Mouse (Mus musculus) heart, embryonic 10.5 days (tissue): ENCODE data around the gene Rab22a. TPM values are rescaled to one million over a fixed set of nuclear protein-coding genes. Genes with fewer than 3 reads are reported as not detected.

Experiments
- DNase-seq: peaks from one replicate; pipeline ENCODE4 v3.0.0-alpha.2; 2017; ENCODE audit warnings: low spot score
- H3K27ac ChIP-seq: fragments of 300-500 bp; sonication (generic); 2 replicates; pipeline ENCODE4 v1.5.1; 2016; ENCODE audit warnings: mild to moderate bottlenecking
- H3K27me3 ChIP-seq: fragments of 300-500 bp; sonication (generic); 2 replicates; pipeline ENCODE4 v1.6.1; 2016; ENCODE audit warnings: mild to moderate bottlenecking; ENCODE audit not compliant: poor library complexity, insufficient read depth, severe bottlenecking
- H3K36me3 ChIP-seq: fragments of 300-500 bp; sonication (generic); 2 replicates; pipeline ENCODE4 v1.6.1; 2016; ENCODE audit warnings: mild to moderate bottlenecking, moderate library complexity
- H3K4me1 ChIP-seq: fragments of 300-500 bp; sonication (generic); 2 replicates; pipeline ENCODE4 v1.6.1; 2016; ENCODE audit warnings: mild to moderate bottlenecking
- H3K4me3 ChIP-seq: fragments of 300-500 bp; sonication (generic); 2 replicates; pipeline ENCODE4 v1.5.1; 2016; ENCODE audit warnings: mild to moderate bottlenecking, moderate library complexity
- H3K9me3 ChIP-seq: fragments of 300-500 bp; sonication (generic); 2 replicates; pipeline ENCODE4 v1.6.1; 2016; ENCODE audit warnings: mild to moderate bottlenecking, moderate library complexity
- WGBS: fragments of 180-500 bp; shearing (Covaris S2); methylation state at CpG from one replicate; pipeline ENCODE4 v1.1.7; 2016; 5-methylcytosine and 5-hydroxymethylcytosine counted together
- microRNA-seq: library from miRNA; unstranded; fragments of <30 nt; microRNA quantifications from one replicate; pipeline ENCODE4, GENCODE M21; 2017
- polyA plus RNA-seq: library from polyadenylated mRNA; unstranded; fragments of >200 nt; fragmentation: Nextera tagmentation; extraction: Ambion mirVana; gene quantifications from 2 replicates; pipeline ENCODE4 v1.2.1, GENCODE M21; 2016

Gene Rab22a
- polyA plus RNA-seq, 1 experiment from 2014 or later, result 33.9 TPM

DNA sequence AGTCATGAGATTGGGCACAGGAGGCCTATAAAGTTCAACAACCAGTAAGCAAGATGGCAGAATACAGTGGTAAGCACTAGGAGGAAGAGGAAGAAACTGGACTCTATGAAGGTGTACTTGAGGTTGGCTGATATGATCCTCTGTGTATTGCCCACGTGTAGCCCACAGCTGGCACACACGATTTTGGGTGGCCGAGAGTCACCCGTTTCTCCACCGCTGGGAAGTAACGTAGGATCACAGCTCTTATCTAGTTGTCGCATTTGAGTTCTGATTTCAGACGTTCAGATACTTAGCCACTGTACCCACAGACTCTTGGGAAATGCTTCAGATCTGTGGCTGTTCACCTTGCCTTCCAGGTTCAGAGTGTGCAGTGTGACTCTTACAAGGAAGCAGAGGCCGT is 78.7 kb downstream of the Rab22a start:
- peaks cover 12% of the 10 kb centered on the region; the same call in 1 of the 2 replicates for H3K36me3 ChIP-seq
- no peak for DNase-seq
- peak overlapping the region; percentile 93 for H3K4me3 ChIP-seq
- peak overlapping the region; percentile 97 for H3K27ac ChIP-seq
- H3K9me3 ChIP-seq, result no peaks in the 10 kb centered on the region
- H3K27me3 ChIP-seq, result no peaks in the 10 kb centered on the region
- 70% methylated on average over 9 of the region's 9 CpGs for WGBS
- H3K4me1 ChIP-seq, result peaks cover 16% of the 10 kb centered on the region

DNA sequence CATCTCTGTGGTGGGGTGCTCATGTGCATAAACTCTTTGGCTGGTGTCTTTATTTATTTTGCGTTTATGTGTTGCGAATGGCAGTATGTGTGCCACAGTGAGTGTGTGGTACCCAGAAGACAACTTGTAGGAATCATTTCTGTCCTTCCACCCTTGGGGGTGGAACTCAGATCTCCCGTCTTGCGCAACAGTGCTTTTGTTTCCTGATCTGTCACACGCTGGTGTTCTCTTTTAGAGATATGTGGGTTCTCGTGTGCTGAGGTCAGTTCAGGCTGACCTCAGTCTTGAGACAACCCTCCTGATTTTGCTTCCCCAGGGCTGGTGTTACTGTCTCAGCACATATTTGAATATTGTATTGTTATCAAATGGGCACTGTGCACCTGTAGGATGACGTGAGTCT is 79.5 kb downstream of the Rab22a start:
- Histone ChIP-seq H3K4me1 (peaks cover 21% of the 10 kb centered on the region), H3K27me3 (no peaks in the 10 kb centered on the region), H3K27ac (no peak overlapping the region), H3K4me3 (no peak overlapping the region), H3K36me3 (peaks cover 15% of the 10 kb centered on the region; the same call in 1 of the 2 replicates), H3K9me3 (no peaks in the 10 kb centered on the region)
- no peak for DNase-seq
- WGBS, result 89% methylated on average over 7 of the region's 7 CpGs

DNA sequence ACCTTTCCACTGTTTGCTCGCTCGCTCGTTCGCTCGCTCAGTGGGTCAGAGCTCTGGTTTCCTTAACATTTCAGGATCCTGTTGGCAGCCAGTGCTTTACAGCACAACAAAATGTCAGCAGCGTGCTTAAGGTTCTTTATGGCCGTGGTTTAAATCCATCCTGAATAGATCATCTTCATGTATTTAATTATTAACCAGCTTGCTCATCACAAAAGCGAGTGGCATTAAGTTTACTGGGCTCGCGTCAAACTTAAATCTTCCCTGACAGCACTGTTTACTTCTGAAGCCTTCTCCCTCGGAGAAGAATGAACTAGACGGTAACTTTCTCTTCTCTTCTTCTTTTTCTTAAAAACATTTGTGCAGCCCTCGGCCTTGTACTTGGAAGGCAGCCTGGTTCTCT is 82.5 kb downstream of the Rab22a start:
- Histone ChIP-seq H3K4me1 (peaks cover 30% of the 10 kb centered on the region), H3K27ac (no peak overlapping the region), H3K4me3 (no peak overlapping the region), H3K27me3 (no peaks in the 10 kb centered on the region), H3K9me3 (0 out of 2 replicates have a peak, but pooled peaks cover 2% of the 10 kb centered on the region), H3K36me3 (peaks cover 27% of the 10 kb centered on the region; the same call in 1 of the 2 replicates)
- WGBS, result 90% methylated on average over 13 of the region's 13 CpGs
- DNase-seq, result no peak

DNA sequence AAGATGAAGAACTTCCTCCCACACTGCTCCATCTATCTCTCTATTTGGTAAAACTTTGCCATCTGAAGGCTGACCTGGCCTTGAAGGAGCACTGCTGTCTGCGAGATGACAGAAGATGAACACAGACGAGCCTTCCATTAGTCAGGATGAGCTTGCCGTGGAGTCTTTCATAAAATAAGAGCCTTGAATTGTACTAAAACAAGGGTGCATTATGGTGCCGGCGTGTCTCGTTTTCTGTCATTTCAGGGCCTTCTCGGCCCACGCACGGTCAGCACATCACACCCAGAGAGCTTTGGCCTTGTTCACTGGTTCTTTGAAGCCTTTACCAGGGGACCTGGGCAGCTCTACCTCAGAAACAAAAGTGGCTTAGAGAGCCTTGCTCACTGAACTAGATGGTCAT is 83.2 kb downstream of the Rab22a start:
- no peak for DNase-seq
- peaks cover 30% of the 10 kb centered on the region for H3K4me1 ChIP-seq
- H3K4me3 ChIP-seq, result no peak overlapping the region
- H3K27ac ChIP-seq, result no peak overlapping the region
- 91% methylated on average over 9 of the region's 9 CpGs for WGBS
- H3K9me3 ChIP-seq, result 0 out of 2 replicates have a peak, but pooled peaks cover 4% of the 10 kb centered on the region
- peaks cover 29% of the 10 kb centered on the region; the same call in 1 of the 2 replicates for H3K36me3 ChIP-seq
- H3K27me3 ChIP-seq, result no peaks in the 10 kb centered on the region

DNA sequence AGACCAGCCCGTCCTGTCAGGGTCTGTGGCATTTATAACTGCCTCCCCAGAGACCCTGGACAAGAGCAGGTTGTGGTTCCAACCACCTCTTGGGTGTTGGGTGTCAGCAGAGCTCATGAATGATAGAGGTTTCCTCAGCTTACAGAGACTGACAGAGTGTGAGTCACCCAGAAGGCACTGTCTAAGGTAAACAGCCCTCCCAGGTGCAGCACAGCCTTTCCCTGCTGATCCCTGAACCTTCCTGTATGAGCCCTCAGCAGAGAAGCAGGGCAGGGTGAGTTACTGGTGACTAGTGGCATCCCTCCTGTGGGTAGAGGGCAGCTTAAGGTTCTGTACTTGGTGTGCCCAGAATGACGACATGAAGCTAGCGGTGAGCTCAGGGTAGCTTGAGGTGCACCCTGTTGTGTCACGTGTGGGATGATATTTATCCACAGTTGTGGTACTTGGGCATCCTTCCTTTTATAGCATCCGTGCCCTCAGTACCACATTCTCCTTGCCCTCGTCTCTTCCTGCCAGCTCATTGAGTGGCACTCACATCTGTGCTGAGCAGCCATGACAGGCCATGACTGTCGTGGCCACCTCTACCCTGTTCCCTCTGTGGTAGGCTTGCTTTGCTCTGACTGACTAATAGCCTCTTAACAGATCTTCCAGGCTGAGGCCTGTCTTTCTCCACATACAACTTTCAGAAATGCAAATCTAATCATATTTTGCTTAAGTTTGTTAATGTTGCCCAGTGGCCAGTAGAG is 84.7 kb downstream of the Rab22a start:
- H3K27ac ChIP-seq, result no peak overlapping the region
- 85% methylated on average over 7 of the region's 7 CpGs for WGBS
- no peak overlapping the region for H3K4me3 ChIP-seq
- no peak for DNase-seq
- no peaks in the 10 kb centered on the region for H3K27me3 ChIP-seq
- peaks cover 23% of the 10 kb centered on the region; the same call in 1 of the 2 replicates for H3K36me3 ChIP-seq
- 0 out of 2 replicates have a peak, but pooled peaks cover 4% of the 10 kb centered on the region for H3K9me3 ChIP-seq
- peaks cover 16% of the 10 kb centered on the region; the same call in 1 of the 2 replicates for H3K4me1 ChIP-seq

DNA sequence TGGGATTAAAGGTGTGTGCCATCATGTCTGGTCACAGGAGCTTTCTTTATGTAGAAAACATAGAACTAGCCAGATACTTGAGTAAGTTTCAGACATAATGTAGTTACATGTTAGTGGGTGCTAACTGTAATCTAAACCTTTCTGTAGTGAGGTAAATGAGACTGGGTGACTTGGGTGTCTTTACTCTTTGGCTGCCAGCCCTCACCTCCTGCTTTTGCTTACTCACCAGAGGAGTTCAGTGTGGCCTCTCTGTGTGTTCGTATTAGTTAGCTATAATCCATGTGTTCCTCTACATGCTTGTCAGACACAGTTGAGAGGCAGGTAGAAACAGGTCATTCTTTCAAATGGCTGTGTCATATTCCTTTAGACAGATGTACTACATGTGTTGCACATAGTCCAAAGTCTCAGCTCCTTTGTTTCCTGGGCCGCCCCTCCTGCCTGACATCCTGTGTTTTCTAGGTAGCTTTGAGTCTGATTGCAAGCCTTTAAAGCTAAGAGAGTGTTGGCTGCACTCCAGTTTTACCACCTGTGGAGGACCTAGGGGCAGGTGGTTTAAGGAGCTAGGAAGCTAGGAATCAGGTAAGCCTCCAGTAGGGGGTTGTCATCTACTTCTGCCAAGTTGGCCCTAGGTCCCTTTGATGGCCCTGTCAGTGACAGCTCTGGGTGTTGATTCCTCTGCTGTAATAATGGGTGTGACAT is 89.5 kb downstream of the Rab22a start:
- no peak for DNase-seq
- H3K9me3 ChIP-seq, result 0 out of 2 replicates have a peak, but pooled peaks cover 4% of the 10 kb centered on the region
- H3K36me3 ChIP-seq, result peaks cover 17% of the 10 kb centered on the region; the same call in 1 of the 2 replicates

DNA sequence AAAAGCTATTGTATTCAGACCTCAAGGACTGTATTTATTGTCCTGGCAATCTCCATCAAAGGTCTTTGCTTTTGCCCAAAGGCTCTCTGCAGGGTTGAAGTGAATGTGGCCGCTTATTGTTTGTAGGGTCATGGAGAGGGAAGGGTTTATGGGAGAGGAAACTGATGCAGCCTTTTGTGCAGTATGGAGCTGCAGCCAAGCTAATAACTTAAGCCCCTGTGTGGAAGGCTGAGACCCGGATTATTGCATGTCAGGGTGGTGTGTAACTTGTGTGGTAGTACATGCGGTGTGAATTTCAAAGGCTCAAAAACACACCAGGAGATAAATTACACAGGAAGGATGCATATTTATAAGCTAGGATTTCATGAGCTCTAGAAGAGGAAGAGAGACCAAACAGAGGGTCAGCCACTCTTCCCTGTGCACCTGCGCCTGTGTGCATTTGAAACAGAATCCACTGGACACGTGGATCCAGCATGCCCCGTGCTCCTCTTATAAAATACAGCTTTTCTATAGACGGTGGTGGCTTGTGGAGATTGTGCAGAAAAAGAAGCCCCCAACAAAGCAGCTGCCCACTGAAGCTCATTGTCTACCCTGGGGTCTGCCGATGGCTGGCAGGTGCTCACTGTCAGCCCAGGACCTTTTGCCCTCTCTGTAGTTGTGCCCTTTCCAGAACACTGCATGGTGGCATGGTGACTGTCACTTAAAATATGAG is 96.0 kb downstream of the Rab22a start:
- Histone ChIP-seq H3K36me3 (no peaks in the 10 kb centered on the region), H3K27me3 (no peaks in the 10 kb centered on the region), H3K4me3 (no peak overlapping the region), H3K4me1 (peaks cover 31% of the 10 kb centered on the region), H3K9me3 (no peaks in the 10 kb centered on the region), H3K27ac (no peak overlapping the region)
- WGBS, result 82% methylated on average over 8 of the region's 8 CpGs
- no peak for DNase-seq

More for the DNA sequence above, 89.5 kb downstream of the Rab22a start:
- Histone ChIP-seq H3K4me1 (peaks cover 13% of the 10 kb centered on the region; the same call in 1 of the 2 replicates), H3K27ac (no peak overlapping the region), H3K27me3 (no peaks in the 10 kb centered on the region), H3K4me3 (no peak overlapping the region)
- WGBS, result 85% methylated on average over 2 of the region's 2 CpGs

Small RNA genes within 50 kb of the gene (microRNA-seq; reads per million reads assigned to microRNA genes)
- not detected for gene Mir6340

Other genes starting within 250 kb of the Rab22a start
- gene 1700021F07Rik, start 137.2 kb upstream of the Rab22a start, polyA plus RNA-seq, result not detected in 2 replicates
- gene Ankrd60, start 81.4 kb upstream of the Rab22a start, polyA plus RNA-seq, result not detected in 2 replicates
- not detected in 2 replicates for gene 1700010B08Rik, start 59.7 kb downstream of the Rab22a start, polyA plus RNA-seq
- 11.2 and 13.6 TPM in 2 replicates for gene Vapb, start 77.8 kb downstream of the Rab22a start, polyA plus RNA-seq